Mouse (Mus musculus) MEL (cell line): ENCODE measurements around the gene Tigit.

Experiments used
- CTCF ChIP-seq, 3 experiments: IDR thresholded peaks in 2 of 3; conservative IDR thresholded peaks in 1 of 3; 2 replicates each; pipeline ENCODE4 v1.5.1; 2011 to 2012; ENCODE audit warnings: low read length in 3 of 3, low read depth in 2 of 3, mild to moderate bottlenecking in 2 of 3, improper control_type of control experiment in 1 of 3, inconsistent platforms in 1 of 3, mixed read lengths in 1 of 3, moderate library complexity in 1 of 3; ENCODE audit not compliant: control insufficient read depth in 1 of 3, insufficient read depth in 1 of 3, poor library complexity in 1 of 3, severe bottlenecking in 1 of 3
- EP300 ChIP-seq, 2 experiments: IDR thresholded peaks; 2 replicates each; pipeline ENCODE4 v1.6.1; 2011; ENCODE audit warnings: improper control_type of control experiment in 2 of 2, low read length in 2 of 2, low read depth in 1 of 2, mild to moderate bottlenecking in 1 of 2
- HCFC1 ChIP-seq: IDR thresholded peaks from 2 replicates; pipeline ENCODE4 v1.6.1; 2012; ENCODE audit warnings: low read depth, mild to moderate bottlenecking, inconsistent platforms, low read length, improper control_type of control experiment, moderate library complexity
- JUND ChIP-seq: IDR thresholded peaks from 2 replicates; pipeline ENCODE4 v1.6.1; 2011; ENCODE audit warnings: low read depth, mild to moderate bottlenecking, improper control_type of control experiment, low read length
- POLR2A ChIP-seq, 2 experiments: IDR thresholded peaks; 2 replicates each; pipeline ENCODE4 v1.6.1; 2011 to 2012; ENCODE audit warnings: low read length in 2 of 2, mild to moderate bottlenecking in 2 of 2, control low read depth in 1 of 2, improper control_type of control experiment in 1 of 2, low read depth in 1 of 2, moderate library complexity in 1 of 2; ENCODE audit not compliant: control insufficient read depth in 1 of 2, insufficient read depth in 1 of 2, poor library complexity in 1 of 2
- RCOR1 ChIP-seq: IDR thresholded peaks from 2 replicates; pipeline ENCODE4 v1.6.1; 2012; ENCODE audit warnings: low read depth, mild to moderate bottlenecking, inconsistent platforms, low read length, improper control_type of control experiment
- USF1 ChIP-seq: IDR thresholded peaks from 2 replicates; pipeline ENCODE4 v1.6.1; 2014; ENCODE audit warnings: low read depth, mild to moderate bottlenecking, inconsistent platforms, low read length, improper control_type of control experiment, moderate library complexity

GRCm38 (mm10) chr16:43646943-43647342 is 17.0 kb downstream of the Tigit start:
- TF ChIP-seq HCFC1, result no peak
- TF ChIP-seq POLR2A (IDR thresholded peaks at IDR 0.05; ENCODE audit: control insufficient read depth in 1 of 2, insufficient read depth in 1 of 2, low read depth in 1 of 2, low read length in 2 of 2, poor library complexity in 1 of 2), result no peak
- no peak for TF ChIP-seq CTCF (IDR thresholded peaks at IDR 0.05 in 2 of 3, conservative IDR thresholded peaks at IDR 0.05 in 1 of 3; ENCODE audit: control insufficient read depth in 1 of 3, insufficient read depth in 1 of 3, low read depth in 2 of 3, low read length in 3 of 3, poor library complexity in 1 of 3, severe bottlenecking in 1 of 3)
- TF ChIP-seq RCOR1, result no peak
- no peak for TF ChIP-seq USF1
- no peak for TF ChIP-seq EP300 (IDR thresholded peaks at IDR 0.05; ENCODE audit: low read depth in 1 of 2, low read length in 2 of 2)
- TF ChIP-seq JUND, result no peak
